21 mouse cellular contexts compared by ENCODE assay signal in the genomic region with DNA sequence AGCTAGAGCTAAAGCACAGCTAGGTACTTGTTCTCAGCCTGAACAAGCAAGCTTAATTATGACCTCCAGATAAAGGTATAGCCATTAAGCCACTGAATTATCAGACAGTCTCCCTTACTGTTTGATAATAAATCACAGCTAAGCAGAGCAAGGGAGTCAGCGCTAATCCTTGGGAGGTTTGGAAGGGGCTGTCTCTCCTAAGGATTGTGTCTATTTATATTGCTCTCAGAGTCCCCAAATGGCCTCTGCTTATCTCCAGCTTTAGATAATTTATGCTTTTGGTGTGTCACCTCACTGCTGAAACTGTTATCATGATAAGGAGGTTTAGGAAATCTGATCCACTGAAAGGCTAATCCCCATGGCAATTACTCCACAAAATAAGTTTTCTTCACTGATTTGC.
"Had no signal": no experiment of that assay in that cellular context is flagged by ENCODE, and none has a peak within 500 bp of the region (broad histone marks: within the 10 kb centered on the region; RNA-seq: fewer than 3 reads in every experiment).

No protein-coding gene starts in this region.

- H3K4me3 ChIP-seq: kidney, embryonic 15.5 days; left cerebral cortex, adult 2 months; liver, embryonic 13.5 days; midbrain, embryonic 15.5 days; myocyte; neural tube, embryonic 13.5 days had no signal

- H3K4me2 ChIP-seq: kidney, embryonic 15.5 days; liver, embryonic 13.5 days; lung, embryonic 14.5 days; midbrain, embryonic 15.5 days; neural tube, embryonic 13.5 days had no signal

- H3K27ac ChIP-seq: kidney, embryonic 15.5 days; left cerebral cortex, adult 2 months; liver, embryonic 13.5 days; macrophage; midbrain, embryonic 15.5 days; neural tube, embryonic 13.5 days; stomach, postnatal 0 days had no signal

- H3K27me3 ChIP-seq: kidney, embryonic 15.5 days; liver, embryonic 13.5 days; midbrain, embryonic 15.5 days; neural tube, embryonic 13.5 days had no signal

- H3K9me3 ChIP-seq: kidney, embryonic 15.5 days; liver, embryonic 13.5 days; midbrain, embryonic 15.5 days; neural tube, embryonic 13.5 days had no signal

- DNase-seq: kidney, adult 11 months; kidney, adult 8-10 months; kidney, postnatal 10 days; kidney, postnatal 36 days; layer of hippocampus, postnatal 36 days; liver, embryonic 13.5 days; lung, embryonic 14.5 days; right cerebral cortex, adult 18-20 months; right cerebral cortex, postnatal 14 days; right cerebral cortex, postnatal 4 days; thymus, adult 2 months; thymus, postnatal 14 days; thymus, postnatal 4 days had no signal

- H3K4me1 ChIP-seq: kidney, embryonic 15.5 days; liver, embryonic 13.5 days; midbrain, embryonic 15.5 days; neural tube, embryonic 13.5 days had no signal

- H3K9ac ChIP-seq: kidney, embryonic 15.5 days; liver, embryonic 13.5 days; lung, embryonic 14.5 days; midbrain, embryonic 15.5 days; neural tube, embryonic 13.5 days had no signal

- ATAC-seq: lung, postnatal 0 days; midbrain, embryonic 15.5 days had no signal

- H3K36me3 ChIP-seq: kidney, embryonic 15.5 days; liver, embryonic 13.5 days; midbrain, embryonic 15.5 days; neural tube, embryonic 13.5 days had no signal
